Mouse (Mus musculus): ENCODE data around the gene 4930432K21Rik. TPM values are rescaled to one million over a fixed set of nuclear protein-coding genes. Genes with fewer than 3 reads are reported as not detected.

Gene 4930432K21Rik
- total RNA-seq, 4 experiments from 2014 or later: 2.1 to 3.5 (median 2.6) TPM

DNA sequence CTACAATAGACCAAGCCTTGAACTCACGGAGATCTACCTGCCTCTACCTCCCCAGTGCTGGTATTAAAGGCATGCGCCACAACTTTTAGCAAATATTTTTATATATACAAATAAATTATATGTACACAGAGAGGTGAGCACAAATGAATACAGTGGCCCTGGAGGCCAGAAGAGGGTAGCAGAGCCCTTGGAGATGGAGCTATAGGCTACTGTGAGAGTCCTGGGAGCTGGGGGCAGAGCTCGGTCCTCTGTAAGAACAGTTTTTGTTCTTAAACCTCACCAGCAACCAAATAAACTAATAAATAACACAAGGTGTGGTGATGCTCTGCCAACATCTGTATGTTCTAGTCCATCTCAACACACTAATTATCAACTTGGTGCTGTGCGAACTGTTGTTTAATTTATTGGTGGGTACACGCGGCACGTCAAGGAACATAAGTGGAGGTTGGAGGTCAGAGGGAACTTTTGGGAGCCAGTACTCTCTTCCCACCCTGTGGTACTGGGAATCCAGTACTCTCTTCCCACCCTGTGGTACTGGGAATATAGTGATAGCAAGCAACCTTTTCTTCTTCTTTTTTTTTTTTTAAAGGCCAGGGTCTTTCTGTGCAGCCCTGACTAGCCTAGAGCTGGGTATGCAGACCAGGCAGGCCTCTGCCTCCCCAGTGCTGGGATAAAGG, 42.5 kb downstream of the 4930432K21Rik start:
- DNase-seq (ENCODE audit: low spot score in 2 of 2): no peak

DNA sequence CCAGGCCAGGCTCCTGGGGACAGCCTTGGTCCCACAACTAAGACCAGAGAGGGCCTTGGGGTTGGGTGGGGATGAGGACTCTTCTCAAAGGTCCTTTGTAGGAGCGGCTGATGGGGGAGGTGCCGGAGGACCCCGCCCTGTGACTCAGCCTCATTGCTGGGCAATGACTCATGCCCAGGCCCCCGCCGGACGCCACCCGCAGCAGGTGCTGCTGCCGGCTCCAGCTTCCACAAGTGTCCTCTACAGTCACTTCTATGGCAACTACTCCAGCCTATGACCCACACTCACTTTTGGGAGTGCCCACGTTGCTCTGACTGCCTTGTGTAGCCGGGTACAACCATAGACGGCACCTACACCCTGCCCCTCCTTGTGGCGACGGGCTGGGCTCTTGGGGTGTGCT, 44.2 kb downstream of the 4930432K21Rik start:
- no peak for DNase-seq (ENCODE audit: low spot score in 2 of 2)

DNA sequence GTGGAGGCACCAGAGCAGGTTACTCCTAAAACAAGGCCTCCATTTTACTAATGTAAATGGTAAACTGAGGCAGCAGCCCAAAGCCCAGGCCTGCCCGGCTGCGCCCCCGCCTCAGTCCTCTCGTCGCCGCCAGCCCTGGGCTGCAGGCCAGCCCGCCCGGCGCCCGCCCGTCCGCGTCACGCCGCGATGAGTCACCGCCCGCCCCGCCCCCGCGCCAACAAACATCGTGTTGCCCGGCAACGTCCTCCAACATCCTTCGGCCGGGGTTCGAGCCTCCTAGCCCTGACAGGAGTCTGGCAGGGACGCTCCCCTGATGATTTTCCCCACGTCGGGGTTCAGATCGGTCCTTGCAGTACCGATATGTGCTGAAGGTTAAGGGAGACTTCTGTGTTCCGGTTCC, 44.7 kb downstream of the 4930432K21Rik start:
- DNase-seq (ENCODE audit: low spot score in 2 of 2): peak in 1 of 2 experiments; percentile 61

DNA sequence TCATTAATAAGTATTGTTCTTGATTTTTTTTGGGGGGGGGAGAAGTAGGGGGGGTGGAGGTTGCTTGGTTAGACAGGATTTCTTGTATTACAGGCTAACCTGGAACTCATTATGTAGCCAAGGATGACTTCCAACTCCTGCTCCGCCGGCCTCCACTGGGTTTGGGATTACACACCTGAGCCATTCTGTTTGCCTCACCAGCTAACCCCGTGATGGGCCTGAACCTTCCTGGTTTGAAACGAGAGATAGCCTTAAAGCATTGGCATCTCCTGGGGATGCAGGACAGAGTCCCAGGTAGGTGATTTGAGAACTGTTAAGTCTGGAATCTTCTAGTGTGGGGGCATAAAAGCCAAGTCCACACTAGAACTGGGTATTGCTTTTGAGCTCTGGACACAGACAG, 45.3 kb downstream of the 4930432K21Rik start:
- no peak for DNase-seq (ENCODE audit: low spot score in 2 of 2)

DNA sequence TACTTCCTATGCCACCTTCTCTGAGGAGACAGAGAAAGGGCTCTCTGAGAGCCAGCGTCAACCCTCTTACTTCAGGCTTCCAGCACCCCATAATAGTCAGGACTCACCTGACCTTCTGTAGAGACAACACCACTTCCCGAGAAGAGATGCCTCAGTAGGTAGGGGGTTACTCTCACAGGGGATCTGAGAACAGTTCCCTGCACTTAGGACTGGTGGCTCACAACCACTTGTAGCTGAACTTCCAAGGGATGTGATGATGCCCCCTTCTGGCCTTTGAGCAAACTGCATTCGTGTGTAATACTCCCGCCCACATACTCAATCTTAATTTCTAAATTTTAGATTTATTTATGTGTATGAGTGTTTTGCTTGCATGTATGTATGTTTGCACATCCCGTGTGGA, 45.7 kb downstream of the 4930432K21Rik start:
- DNase-seq (ENCODE audit: low spot score in 2 of 2): no peak

DNA sequence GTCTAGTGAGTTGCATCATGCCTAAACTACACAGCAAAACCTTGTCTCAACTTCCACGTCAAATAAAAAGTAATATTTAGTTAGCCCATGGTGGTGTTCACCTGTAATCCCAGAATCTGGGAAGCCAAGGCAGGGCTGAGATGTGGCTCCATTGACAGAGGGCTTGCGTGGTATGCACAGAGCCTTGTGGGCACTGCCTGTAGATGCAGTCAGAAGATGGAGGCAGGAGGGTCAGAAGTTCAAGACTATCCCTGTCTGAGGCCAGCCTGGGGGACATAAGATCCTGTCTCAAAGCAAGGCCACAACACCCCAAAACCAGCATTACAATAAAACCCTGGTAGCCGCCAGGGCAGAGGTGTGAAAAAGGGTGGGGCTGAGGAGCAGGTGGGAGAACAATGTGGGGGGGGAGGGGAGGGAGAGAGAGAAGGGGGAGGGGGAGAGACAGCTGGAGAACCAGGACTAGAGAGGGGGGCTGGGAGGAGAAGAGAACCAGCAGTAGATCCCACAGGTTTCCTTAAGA, 46.5 kb downstream of the 4930432K21Rik start:
- DNase-seq (ENCODE audit: low spot score in 2 of 2): no peak

DNA sequence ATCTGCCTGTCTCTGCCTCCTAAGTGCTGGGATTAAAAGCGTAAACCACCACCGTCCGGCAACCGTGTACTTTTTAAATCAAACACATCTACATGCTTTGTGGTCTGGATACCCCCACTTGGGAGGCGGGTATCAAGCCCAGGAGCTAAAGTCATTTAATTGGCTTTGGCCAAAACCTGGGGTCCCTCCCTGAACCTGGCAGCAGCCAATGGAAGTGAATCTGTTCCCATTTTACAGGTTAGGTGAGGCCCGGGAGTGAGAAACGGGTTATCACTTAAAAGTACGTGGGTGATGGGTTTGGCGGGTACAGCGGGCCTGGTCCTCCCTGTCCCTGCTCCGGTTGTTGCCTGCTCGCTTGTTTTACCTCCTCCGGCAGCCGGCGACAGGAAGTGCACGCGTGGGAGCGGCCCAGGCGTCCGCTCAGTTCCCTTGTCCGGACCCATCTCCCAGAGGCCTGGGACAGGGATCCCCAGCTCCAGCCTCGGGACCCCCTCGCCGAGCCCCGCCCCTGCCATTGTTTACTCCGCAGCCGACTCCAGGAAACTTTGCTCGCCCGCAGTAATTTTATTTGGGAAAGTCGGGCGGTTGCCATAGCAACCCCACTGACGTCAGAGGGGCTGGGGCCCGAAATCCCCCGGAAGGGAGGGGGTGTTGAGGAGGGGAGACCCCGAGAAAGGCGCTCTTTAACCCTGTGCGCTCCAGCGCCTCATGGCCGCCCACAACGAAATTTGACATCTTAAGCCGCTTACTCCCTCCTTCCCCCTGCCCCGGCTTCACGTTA, 49.5 kb downstream of the 4930432K21Rik start:
- peak in 1 of 2 experiments; percentile 63 for DNase-seq (ENCODE audit: low spot score in 2 of 2)

DNA sequence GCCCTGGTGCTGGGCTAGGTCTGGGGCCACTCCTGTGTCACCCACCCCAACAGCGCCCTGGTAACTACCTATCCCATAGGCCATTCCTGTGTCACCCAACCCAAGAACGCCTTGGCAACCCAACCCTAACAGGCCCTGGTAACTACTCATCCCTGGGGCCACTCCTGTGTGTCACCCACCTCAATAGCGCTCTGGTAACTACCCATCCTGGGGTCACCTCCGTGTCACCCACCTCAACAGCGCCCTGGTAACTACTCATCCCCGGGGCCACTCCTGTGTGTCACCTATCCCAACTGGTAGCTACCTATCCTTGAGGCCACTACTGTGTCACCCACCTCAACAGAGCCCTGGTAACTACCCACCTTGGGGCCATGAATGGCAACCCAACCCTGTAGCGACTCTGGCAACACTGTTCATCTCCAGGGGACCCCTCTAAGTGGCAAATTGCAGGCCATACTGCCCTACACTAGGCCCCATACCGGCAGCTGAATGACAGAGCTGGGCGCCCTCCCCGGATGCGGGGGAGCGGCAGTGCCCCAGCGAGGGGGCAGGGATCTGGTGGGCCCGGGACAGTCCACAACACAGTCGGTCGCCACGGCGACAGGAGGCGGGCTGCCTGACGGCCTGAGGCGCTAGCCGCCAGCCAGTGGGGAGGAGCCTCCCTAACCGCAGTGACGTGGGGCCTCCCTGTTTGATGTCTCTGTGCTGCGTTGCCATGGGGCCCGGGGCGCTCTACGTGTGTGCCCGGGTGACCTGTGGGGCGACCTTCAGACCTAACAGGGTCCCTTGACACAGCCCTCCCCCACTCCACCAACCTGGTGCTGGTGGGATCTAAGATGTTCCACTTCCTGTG, 50.3 kb downstream of the 4930432K21Rik start:
- DNase-seq (ENCODE audit: low spot score in 2 of 2): peak; percentile 80

DNA sequence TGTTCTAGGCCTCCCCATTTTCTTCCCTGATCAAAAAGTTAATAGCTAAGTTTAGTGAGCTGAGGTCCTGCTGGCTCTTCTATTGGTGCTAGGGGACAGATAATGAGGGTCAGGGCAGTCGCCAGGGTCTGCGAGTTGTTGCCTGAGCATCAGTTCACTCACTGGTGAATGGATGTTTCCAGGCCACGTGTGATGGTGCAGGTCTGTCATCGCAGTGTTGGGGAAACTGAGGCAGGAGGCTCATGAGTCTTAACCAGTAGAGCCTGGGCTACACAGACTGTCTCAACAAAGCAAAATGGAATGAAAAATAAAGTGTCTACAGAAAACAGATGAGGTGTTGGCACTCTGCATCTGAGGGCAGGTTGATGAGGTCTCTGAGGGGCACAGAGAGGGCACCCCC, 51.0 kb downstream of the 4930432K21Rik start:
- DNase-seq (ENCODE audit: low spot score in 2 of 2): no peak

DNA sequence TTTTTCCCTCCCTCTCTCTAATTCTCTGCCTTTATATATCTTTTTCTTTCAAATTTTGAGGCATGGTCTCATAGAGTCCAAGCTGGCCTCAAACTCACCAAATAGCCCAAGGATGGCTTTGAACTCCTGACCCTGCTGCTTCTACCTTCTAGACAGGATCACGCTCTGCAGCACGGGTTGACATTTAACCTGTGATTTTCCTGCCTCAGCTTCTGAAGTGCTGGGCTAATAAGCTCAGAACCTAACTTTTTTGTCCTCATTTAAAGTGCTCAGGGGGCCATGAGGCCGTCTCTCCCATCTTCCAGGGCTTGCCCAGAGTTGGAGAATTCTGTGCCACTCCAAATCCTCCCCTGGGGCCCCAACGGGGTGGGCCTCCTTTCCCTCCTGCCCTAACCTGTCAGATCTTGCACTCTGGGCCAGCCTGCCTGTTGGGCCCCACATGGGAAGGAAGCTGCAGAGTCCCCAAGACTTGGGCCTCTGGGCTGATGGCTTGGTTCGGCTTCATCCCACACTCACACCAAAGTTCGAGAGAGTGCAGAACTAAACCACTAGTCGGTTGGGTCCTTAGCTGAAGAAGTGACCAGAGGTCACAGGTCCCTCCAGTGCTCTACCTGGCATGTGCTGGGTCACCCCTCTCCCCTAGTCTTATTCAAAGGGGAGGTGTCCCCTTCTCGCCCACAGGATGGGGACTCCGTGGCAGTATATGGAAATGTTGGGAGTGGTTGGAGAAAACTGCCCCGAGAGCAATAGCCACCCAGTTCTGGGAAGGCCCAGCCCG, 51.7 kb downstream of the 4930432K21Rik start:
- no peak for DNase-seq (ENCODE audit: low spot score in 2 of 2)

DNA sequence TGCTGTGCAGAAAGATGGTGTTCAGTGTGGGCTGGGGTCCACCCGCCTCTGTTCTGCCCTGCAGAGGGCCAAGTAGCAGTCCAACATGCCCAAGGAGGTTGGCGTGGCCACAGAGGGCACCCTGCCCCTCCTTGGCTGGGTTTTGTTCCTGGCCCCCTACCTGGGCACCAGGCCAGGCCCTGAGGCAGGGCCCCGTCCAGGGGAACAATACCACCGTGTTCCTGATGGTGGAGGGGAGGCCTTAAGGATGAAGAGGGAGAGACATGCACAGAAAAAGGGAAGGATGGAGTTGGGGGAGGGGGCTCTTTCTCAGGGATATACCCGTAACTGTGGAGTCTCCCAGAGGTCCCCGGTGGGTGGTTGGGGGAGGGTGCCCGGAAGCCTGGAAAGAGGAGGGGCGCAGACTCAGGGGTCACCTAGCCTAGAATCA, 52.3 kb downstream of the 4930432K21Rik start:
- DNase-seq (ENCODE audit: low spot score in 2 of 2): no peak

DNA sequence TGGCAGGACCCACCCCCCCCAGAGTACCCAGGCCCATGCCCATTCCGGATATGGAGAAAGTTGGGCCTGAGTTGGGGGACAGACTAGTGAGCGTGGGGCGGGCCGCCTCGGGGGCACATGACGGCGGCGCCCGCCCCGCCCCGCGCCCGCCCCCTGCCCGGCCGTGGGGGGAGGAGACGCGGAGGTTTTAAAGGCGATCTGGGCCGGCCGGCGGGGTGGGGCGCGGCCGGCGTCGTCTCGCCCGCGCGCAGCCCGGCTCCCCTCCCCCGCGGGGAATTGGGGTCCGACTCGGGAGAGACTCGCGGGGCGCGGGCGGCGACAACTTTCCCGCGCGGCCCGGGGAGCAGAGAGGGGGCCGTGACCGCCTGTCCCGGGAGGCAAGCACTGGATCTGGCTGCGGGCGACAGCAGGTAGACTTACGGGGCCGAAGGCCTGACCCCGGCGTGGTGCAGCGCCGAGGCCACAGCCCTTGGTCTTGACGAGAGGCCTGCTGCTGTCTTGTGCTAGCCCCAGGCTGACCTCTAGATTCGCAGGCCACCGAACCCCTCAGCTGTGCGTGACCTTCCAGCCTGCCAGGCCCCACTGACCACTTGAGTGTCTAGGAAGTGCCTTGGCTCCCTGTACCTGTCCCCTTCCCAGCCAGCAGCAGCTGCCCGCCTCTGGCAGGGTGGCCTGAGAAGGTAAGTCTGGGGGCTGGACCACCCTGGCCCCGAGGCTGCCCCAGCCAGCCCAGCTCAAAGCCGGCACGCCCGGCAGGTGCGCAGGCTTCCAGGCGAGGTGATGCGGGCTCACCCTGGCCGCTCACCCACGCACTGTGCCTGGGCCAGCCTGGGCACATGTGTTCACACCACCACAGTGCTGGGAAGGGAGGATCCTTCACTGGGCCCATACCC, 53.1 kb downstream of the 4930432K21Rik start:
- DNase-seq (ENCODE audit: low spot score in 2 of 2): no peak

DNA sequence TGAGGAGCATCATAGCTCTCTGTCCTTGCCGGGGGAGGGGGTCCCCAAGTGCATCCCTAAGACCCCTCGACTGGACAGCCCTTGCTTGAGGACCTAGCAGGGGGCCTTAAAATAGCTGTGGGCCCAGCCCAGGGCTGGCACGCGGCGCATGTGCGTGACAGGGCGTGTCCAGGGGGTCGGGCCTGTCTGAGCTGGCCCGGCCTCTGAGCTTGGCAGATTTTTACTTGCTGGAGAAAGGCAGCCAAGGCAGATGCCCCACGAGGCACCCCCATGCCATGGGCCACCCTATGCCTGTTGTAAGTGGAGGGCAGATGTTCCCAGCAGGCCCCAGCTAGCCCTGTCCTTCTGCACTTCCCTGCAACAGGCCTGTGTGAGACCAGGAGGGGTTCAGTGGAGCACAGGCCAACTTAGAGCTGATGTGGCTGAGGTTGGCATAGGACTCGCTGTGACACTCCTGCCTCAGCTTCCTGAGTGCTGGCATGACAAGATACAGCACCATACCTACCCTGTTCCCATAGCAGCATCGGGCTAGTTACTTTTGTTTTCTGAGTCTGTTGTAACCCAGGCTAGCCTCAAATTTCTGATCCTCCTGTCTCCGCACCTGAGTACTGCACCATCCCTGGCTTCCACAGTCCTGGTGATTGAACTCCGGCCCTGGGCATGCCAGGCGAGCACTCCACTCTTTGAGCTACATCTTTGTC, 53.9 kb downstream of the 4930432K21Rik start:
- no peak for DNase-seq (ENCODE audit: low spot score in 2 of 2)

DNA sequence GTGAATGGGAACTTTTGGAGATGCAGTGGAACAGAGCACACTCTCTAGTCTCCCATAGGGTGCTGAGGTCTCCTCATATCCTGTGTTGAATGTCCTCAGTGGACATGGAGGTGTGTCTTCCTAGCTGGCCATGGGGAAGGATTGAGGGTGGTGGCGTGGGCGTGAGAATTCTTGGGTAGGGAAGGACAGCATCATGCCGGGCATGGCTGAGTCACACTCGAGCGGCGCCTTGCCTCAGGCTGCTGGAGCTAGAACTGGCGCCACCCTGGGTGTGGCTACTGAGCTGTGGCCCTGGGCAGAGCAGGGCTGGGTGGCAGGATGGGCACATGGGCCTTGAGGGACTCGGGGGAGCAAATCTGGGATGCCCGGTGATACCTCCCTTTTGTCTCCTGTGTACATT, 54.6 kb downstream of the 4930432K21Rik start:
- DNase-seq (ENCODE audit: low spot score in 2 of 2): no peak

DNA sequence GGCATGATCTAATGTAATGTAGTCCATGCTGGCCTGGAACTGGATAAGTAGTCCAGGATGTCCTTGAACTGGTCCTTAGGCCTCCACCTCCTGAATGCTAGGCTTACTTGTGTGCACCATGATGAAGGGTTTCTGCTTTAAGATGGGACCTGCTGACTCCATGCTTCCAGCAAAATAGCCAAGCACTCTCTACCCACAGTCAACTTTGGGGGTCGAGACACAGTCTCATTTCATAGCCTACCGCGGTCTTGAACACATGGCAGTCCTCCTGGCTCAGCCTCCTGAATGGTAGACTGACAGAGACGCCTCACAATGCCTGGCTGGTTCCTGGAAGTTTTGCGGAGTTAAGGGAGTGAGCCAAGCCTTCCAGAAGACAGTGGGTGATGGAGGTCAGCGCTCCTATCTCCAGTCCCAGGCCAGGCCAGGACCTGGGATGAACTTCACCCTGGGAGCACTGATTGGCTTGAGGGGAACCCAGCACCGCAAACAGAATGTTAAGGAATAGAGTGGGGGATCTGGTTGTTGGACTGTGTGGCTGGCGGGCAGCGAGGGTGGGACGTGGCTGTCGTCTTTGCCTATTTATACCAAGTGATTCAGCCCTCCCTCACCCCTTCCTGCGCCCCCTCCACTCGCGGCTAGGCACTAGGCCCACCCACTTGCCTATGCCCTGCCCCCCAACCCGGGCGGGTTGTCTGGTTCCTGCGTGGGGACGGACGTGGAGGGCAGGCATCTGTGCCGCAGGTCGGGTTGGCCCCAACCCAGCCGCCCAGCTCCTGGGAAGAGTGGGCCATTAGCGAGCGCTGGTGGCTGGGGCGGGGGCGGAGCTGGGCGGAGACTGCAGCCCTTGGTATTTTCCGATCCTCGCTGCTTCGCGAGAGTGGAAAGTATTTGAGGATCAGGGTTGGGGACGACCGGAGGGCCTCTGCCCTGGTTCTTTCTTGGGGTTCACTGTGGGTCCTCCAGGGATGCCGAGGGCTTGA, 55.4 kb downstream of the 4930432K21Rik start:
- no peak for DNase-seq (ENCODE audit: low spot score in 2 of 2)

DNA sequence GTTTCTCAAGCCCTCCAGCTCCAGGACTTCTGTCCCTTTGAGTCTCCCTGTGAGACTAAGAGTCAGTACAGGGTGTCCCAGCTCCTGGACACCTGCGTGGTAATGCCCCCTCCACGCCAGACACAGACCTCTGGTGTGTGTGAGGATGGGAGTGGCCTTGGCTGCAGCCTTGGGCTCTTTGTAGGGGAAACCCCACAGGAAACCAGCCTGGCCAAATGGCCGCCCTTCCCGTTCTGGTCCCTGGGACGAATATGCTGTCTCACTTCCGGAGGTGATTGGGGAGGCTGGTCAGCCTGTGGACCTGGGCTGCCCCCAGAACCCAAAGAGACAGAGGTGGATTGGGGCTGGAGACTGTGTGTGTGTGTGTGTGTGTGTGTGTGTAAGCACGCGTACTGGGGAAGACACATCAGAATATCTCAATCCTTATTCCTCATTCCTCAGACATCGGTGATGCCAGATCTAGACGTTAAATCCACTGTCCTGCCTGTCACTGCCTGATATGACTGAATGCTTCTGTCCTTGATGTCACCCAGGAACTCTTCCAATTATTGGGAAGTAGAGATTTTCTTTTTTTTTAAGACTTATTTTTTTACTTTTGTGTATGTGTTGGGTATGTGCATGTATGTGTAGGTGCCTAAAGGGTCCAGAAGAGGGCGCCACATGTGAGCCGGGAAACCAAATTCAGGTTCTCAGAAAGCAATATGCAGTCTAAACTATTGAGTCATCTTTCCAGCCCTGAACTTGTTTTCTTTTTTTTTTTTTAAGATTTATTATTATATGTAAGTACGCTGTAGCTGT, 56.3 kb downstream of the 4930432K21Rik start:
- no peak for DNase-seq (ENCODE audit: low spot score in 2 of 2)

DNA sequence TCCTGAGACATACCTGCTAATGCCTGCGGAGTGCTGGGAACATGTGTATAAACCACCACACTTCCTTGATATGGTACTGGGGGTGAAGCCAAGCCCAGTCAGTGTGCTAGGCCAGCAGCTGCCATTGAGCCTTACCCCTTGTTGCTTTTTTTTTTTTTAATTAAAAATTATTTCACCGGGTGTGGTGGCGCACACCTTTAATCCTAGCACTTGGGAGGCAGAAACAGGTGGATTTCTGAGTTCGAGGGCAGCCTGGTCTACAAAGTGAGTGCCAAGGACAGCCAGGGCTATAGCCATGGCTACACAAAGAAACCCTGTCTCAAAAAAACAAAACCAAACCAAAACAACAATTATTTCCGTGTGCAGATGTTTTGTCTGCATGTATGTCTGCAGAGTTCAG, 57.2 kb downstream of the 4930432K21Rik start:
- DNase-seq (ENCODE audit: low spot score in 2 of 2): no peak
